Mouse (Mus musculus): Measurements from ENCODE around the gene Rims4. TPM values are rescaled to one million over a fixed set of nuclear protein-coding genes. Genes with fewer than 3 reads are reported as not detected.

Rims4 gene
- polyA plus RNA-seq, 1 experiment = 0.30 TPM

DNA sequence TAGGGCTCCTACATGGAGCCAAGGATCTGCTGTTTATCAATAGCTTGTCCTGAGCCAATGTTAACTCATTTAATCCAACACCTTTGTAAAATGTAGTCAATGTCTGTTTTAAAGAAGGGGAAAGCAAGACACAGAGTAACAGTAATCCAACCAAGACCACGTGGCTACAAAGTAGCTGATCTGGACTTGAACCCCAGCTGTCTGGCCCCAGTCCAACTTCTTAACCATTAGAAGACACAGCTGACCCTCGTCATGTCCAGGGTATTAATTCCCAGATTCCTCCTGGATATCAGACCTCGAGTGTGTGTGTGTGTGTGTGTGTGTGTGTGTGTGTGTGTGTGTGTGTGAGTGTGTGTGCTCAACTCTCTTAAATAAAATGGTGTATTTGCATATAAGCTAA lies 46.6 kb downstream of the Rims4 start:
- WGBS = 56% methylated on average over 3 of the region's 3 CpGs
- Histone ChIP-seq H3K4me1 (ENCODE audit: control insufficient read depth, insufficient read depth, low read length) (no peaks in the 10 kb centered on the region), H3K27ac (ENCODE audit: control insufficient read depth, insufficient read depth, low read depth, low read length, poor library complexity) (no peak overlapping the region), H3K4me3 (replicated peaks; ENCODE audit: control insufficient read depth, low read depth, low read length) (no peak overlapping the region)
- TF ChIP-seq POLR2A (IDR thresholded peaks at IDR 0.05; ENCODE audit: borderline replicate concordance, control insufficient read depth, low read depth, low read length) = no peak

DNA sequence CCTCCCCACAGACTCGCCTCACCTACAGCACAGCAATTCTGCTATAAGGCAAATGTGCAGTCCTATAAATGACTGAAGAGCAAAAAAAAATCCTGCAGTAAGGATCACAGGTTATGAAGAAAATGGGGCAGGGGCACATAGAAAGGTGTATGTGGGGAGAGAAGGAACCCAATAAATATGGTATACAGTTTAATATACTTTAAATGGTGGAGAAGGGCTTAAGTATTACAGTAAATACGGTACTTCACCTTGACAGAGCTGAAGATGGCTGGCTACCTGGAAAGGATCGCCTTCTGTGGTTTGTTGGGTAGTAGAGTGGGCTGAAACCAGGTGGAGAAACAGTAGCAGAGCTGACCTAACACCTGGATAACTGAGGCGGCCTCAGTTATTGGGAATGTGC lies 47.2 kb downstream of the Rims4 start:
- H3K27ac ChIP-seq (ENCODE audit: control insufficient read depth, insufficient read depth, low read depth, low read length, poor library complexity) = no peak overlapping the region
- no peak overlapping the region for H3K4me3 ChIP-seq (replicated peaks; ENCODE audit: control insufficient read depth, low read depth, low read length)
- TF ChIP-seq CTCF (IDR thresholded peaks at IDR 0.05; ENCODE audit: control insufficient read depth, insufficient read depth, low read length) = no peak
- no peak for TF ChIP-seq POLR2A (IDR thresholded peaks at IDR 0.05; ENCODE audit: borderline replicate concordance, control insufficient read depth, low read depth, low read length)
- H3K4me1 ChIP-seq (ENCODE audit: control insufficient read depth, insufficient read depth, low read length) = no peaks in the 10 kb centered on the region
- 80% methylated on average over 4 of the region's 4 CpGs for WGBS

DNA sequence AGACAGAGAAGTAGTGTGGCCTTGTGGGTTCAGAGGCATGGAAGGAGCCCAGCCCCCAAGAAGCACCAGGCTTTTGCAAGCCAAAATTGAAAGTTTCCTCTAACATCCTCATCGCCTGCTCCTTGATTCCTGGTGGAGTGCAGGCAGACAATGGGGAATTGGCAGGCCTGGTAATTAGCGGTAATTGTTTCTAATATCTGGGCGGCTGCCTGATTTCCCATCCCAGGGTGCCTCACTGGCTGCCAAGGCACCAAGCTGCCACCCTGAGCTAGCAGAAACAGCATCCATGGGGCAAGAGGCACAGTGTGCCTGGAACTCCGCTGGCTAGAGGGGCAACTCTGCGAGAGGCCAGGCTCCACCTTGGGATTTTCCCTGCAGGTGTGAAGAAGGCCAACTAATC lies 48.7 kb downstream of the Rims4 start:
- TF ChIP-seq CTCF (IDR thresholded peaks at IDR 0.05; ENCODE audit: control insufficient read depth, insufficient read depth, low read length) (no peak), POLR2A (IDR thresholded peaks at IDR 0.05; ENCODE audit: borderline replicate concordance, control insufficient read depth, low read depth, low read length) (no peak)
- Histone ChIP-seq H3K27ac (ENCODE audit: control insufficient read depth, insufficient read depth, low read depth, low read length, poor library complexity) (no peak overlapping the region), H3K4me1 (ENCODE audit: control insufficient read depth, insufficient read depth, low read length) (no peaks in the 10 kb centered on the region), H3K4me3 (replicated peaks; ENCODE audit: control insufficient read depth, low read depth, low read length) (no peak overlapping the region)
- WGBS = 83% methylated on average over 5 of the region's 5 CpGs

DNA sequence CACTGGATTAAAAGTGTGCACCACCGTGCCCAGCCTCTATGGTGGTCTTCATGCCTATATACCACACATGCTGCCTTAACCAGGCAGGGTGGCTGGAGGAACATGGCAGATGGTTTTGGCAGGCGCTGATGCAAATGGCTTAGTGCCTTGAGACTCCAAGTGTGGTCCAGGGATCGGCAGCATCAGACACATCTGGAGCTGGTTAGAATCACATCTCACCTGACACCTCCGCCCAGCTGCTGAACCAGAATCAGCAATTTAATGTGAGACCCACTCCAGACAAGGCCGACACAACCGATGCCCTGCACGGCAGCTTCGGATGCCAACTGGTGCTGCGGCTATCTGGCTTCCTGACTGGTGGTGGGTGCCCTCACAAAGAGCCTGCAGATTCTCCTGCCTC lies 52.4 kb downstream of the Rims4 start:
- TF ChIP-seq POLR2A (IDR thresholded peaks at IDR 0.05; ENCODE audit: borderline replicate concordance, control insufficient read depth, low read depth, low read length) (no peak), CTCF (IDR thresholded peaks at IDR 0.05; ENCODE audit: control insufficient read depth, insufficient read depth, low read length) (no peak)
- H3K4me3 ChIP-seq (replicated peaks; ENCODE audit: control insufficient read depth, low read depth, low read length) = no peak overlapping the region
- WGBS = 86% methylated on average over 9 of the region's 9 CpGs
- no peak overlapping the region for H3K27ac ChIP-seq (ENCODE audit: control insufficient read depth, insufficient read depth, low read depth, low read length, poor library complexity)
- H3K4me1 ChIP-seq (ENCODE audit: control insufficient read depth, insufficient read depth, low read length) = no peaks in the 10 kb centered on the region

DNA sequence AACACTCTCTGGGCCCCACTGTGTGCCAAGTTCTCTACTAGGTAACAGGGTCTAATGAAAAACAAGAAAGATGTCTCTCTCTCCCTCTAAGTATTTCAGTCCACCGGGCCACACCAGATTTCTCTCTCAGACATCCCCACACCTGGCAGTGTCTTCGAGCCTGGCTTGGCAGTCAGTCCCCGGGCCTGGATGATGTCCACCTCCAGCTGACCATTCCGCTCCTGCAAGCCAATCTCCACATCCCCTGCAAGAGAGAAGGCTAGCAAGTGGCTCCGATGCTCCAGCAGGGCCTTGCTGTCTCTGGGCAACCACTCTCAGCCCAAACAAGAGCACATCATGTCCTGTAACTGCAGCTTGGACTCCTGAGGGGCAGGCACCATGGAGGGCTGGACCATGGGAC lies 53.2 kb downstream of the Rims4 start:
- no peak overlapping the region for H3K27ac ChIP-seq (ENCODE audit: control insufficient read depth, insufficient read depth, low read depth, low read length, poor library complexity)
- no peak overlapping the region for H3K4me3 ChIP-seq (replicated peaks; ENCODE audit: control insufficient read depth, low read depth, low read length)
- TF ChIP-seq CTCF (IDR thresholded peaks at IDR 0.05; ENCODE audit: control insufficient read depth, insufficient read depth, low read length) (no peak), POLR2A (IDR thresholded peaks at IDR 0.05; ENCODE audit: borderline replicate concordance, control insufficient read depth, low read depth, low read length) (no peak)
- 79% methylated on average over 5 of the region's 5 CpGs for WGBS
- H3K4me1 ChIP-seq (ENCODE audit: control insufficient read depth, insufficient read depth, low read length) = no peaks in the 10 kb centered on the region

DNA sequence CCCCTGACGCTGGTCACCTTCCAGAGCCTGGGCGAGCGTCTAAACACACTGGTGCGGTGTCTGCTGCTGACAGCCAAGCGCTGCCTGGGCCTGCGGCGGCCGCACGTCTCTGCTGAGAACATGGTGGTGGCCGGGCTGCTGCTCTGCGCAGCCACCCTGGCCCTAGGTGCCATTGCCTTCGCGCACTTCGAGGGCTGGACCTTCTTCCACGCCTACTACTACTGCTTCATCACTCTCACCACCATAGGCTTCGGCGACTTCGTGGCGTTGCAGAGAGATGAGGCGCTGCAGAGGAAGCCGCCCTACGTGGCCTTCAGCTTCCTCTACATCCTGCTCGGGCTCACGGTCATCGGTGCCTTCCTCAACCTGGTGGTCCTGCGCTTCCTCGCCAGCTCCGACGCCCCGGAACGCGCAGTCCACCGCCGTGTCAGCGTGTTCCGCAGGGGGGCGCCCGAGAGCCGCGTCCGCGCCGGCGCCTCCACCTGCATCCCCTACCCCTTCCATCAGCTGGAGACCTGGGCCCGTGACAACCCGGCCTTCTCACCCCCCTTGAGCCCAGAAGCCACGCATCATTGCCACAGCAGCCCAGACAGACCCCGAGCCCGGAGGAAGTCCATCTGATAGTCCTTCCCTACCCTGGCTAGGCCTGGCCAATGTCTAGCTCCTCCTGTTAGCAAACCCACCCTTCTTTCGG lies 60.1 kb downstream of the Rims4 start:
- H3K4me1 ChIP-seq (ENCODE audit: control insufficient read depth, insufficient read depth, low read length) = no peaks in the 10 kb centered on the region; the same call in 1 of the 2 replicates
- TF ChIP-seq POLR2A (IDR thresholded peaks at IDR 0.05; ENCODE audit: borderline replicate concordance, control insufficient read depth, low read depth, low read length) (no peak), CTCF (IDR thresholded peaks at IDR 0.05; ENCODE audit: control insufficient read depth, insufficient read depth, low read length) (peak; percentile 36; the same call in 1 of the 2 replicates)
- 16% methylated on average over 50 of the region's 50 CpGs for WGBS
- no peak overlapping the region for H3K27ac ChIP-seq (ENCODE audit: control insufficient read depth, insufficient read depth, low read depth, low read length, poor library complexity)
- H3K4me3 ChIP-seq (replicated peaks; ENCODE audit: control insufficient read depth, low read depth, low read length) = no peak overlapping the region

DNA sequence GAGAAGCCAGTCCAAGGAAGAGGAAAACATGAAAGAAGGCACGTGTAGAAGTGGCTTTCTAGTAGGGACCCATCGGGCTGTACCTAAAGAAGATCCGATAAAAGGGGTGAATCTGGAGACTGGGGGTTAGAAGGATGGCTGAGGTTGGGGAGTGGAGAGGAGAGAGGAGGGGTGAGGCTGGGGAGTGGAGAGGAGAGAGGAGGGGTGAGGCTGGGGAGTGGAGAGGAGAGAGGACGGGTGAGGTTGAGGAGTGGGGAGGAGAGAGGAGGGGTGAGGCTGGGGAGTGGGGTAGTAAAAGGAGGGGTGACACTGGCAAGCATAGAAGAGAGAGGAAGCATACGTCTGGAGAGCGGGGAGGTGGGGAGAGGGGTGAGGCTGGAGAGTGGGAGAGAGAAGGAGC lies 61.2 kb downstream of the Rims4 start:
- 68% methylated on average over 6 of the region's 6 CpGs for WGBS
- TF ChIP-seq CTCF (IDR thresholded peaks at IDR 0.05; ENCODE audit: control insufficient read depth, insufficient read depth, low read length) = no peak
- Histone ChIP-seq H3K27ac (ENCODE audit: control insufficient read depth, insufficient read depth, low read depth, low read length, poor library complexity) (no peak overlapping the region), H3K4me1 (ENCODE audit: control insufficient read depth, insufficient read depth, low read length) (no peaks in the 10 kb centered on the region; the same call in none of the 2 replicates), H3K4me3 (replicated peaks; ENCODE audit: control insufficient read depth, low read depth, low read length) (no peak overlapping the region)

DNA sequence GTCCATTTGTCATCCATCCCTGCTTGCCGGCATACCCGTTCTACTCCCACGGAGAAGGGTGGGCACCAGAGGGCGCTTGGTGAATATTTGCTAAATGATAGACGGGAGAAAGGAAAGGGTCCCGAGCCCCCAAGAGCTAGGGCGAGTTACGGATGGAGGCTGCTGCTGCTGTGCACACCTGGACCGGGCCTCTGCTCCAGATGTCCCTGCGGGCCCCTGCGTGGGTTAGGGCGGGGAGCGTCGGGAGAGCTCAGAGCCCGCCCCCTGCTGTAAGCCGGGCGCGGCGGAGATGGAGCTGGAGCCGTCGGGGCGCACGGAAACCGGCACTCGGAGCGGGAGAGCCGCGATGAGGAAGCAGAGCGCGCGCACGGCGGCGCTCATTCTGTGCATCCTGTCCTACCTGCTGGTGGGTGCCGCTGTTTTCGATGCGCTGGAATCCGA lies 65.0 kb downstream of the Rims4 start, which contains the start of gene Kcnk15:
Kcnk15 (plus strand) TSS at position 191 of the 441 bp plus-strand sequence.
- Histone ChIP-seq H3K4me1 (ENCODE audit: control insufficient read depth, insufficient read depth, low read length) (no peaks in the 10 kb centered on the region; the same call in none of the 2 replicates), H3K27ac (ENCODE audit: control insufficient read depth, insufficient read depth, low read depth, low read length, poor library complexity) (no peak within 1 kb of the TSS), H3K4me3 (replicated peaks; ENCODE audit: control insufficient read depth, low read depth, low read length) (no peak within 1 kb of the TSS)
- TF ChIP-seq CTCF (IDR thresholded peaks at IDR 0.05; ENCODE audit: control insufficient read depth, insufficient read depth, low read length) = no peak
- TF ChIP-seq POLR2A (IDR thresholded peaks at IDR 0.05; ENCODE audit: borderline replicate concordance, control insufficient read depth, low read depth, low read length) = no peak
- WGBS = 2% methylated on average over 38 of the region's 38 CpGs

DNA sequence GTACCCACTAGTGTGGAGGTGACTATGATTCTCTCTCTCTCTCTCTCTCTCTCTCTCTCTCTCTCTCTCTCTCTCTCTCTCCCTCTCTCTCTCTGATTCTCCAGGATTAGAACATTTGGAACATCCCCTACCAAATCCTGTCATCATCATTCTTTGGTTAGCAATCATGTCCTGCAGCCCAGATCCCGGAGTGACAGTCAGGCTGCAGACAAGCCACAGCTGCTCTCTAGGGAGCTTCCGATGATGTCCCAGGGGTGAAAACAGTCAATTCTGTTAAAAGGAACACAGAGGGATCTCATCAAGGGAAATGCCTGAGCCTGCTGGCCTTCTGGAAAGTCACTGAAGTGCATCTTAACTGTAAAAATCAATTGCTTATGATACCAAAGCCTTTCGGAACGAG lies 76.4 kb downstream of the Rims4 start:
- Histone ChIP-seq H3K4me1 (ENCODE audit: control insufficient read depth, insufficient read depth, low read length) (no peaks in the 10 kb centered on the region; the same call in 1 of the 2 replicates), H3K4me3 (replicated peaks; ENCODE audit: control insufficient read depth, low read depth, low read length) (no peak overlapping the region), H3K27ac (ENCODE audit: control insufficient read depth, insufficient read depth, low read depth, low read length, poor library complexity) (no peak overlapping the region)
- WGBS = 64% methylated on average over 4 of the region's 4 CpGs
- TF ChIP-seq POLR2A (IDR thresholded peaks at IDR 0.05; ENCODE audit: borderline replicate concordance, control insufficient read depth, low read depth, low read length) (no peak), CTCF (IDR thresholded peaks at IDR 0.05; ENCODE audit: control insufficient read depth, insufficient read depth, low read length) (no peak)
